Mouse (Mus musculus): ENCODE measurements at regions not wholly inside any gene's neighbourhood (a gene's known extent, or its start where the extent isn't known, plus 50 kb on each side); places are given as distances from the start of the nearest gene placed in this dataset.
A peak's percentile ranks its signal among the peaks of the same experiment; 100 is the strongest.

DNA sequence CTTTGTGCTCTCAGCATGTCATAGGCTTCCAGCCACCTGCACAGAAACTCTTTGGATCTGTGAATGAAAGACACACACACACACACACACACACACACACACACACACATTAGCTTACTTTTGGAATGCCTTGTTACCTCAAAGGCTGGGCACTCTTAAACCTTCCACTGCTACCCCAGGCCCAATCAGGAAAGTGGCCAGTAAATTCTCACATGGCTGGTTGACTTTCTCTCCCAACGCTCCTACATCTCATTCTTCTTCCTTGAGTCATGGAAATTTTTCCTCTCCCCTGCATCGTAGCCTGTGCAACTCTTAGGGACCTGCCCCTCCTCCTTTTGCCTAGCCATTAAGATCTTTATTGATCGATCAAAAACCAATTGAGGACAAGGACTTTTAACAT, 465.3 kb upstream of the Cpeb2 start:
- no peak for DNase-seq

DNA sequence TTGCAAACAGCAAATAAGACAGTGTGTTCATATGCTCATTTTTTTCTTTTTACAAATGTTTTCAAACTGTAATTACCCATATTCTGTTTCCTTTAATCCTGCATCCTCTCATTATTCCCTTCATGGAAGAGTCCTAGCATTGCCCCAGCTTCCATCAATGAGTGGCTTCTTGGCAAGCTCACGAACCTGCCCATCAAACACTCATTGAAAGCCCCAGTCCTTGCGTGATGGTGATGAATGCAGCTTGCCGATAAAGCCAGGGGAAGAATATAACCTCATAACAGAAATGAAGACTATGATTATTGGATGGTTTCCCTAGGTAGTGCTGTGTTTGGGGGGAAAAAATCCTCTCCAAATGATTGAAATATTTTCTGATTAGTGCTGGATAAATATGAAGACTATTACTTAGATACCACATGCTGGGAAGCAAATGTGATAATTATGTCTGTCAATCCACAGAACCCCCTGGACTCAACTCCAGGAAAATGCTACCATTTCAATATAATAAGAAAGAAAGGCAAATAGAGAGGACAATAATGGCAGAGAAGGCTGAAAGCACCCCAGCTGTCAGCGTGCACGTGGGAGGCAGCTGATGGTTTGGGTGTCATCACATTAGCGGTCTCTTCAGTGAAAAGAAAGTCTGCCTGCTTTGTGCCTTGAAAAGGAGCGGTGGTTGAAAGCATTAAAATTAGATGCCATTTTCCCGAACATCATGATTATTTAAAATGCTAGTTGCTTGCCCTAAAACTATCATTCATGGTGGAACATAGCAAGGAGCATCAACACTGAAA, 455.7 kb upstream of the Cpeb2 start:
- intact Hi-C loops (cut with DNase I), result no loop called here
- DNase-seq, result peak; percentile 8

More for the DNA sequence above, 465.3 kb upstream of the Cpeb2 start:
- intact Hi-C loops (cut with DNase I), result no loop called here

DNA sequence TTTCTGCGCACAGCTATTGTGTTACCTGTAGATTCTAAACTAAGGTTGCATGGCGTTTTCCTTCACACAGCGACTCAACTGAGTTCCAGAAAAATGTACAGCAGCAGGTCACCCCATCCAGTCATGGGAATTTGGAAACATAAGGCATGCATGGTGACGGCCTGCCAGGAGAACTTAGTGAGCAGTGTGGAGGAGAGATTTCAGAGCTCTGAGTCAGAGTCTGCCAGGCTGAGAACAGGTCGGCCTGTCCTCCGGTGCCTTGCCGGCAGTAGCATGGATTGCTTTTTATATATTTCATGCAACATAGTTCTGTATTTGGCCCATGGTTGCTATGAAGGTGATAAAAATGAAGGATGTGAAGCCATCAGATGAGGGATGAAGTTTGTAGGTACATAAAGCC, 427.0 kb upstream of the Cpeb2 start:
- intact Hi-C loops (cut with DNase I), result no loop called here
- DNase-seq, result no peak
